Mouse (Mus musculus) CH12.LX (cell line): ENCODE measurements around the gene Odf3l2.

Experiments used
- CHD2 ChIP-seq: IDR thresholded peaks from 2 replicates; pipeline ENCODE4 v1.6.1; 2011; ENCODE audit warnings: low read length, improper control_type of control experiment
- CTCF ChIP-seq, 2 experiments: IDR thresholded peaks in 1 of 2; conservative IDR thresholded peaks in 1 of 2; 2 replicates each; pipeline ENCODE4 v1.5.1; 2011 to 2012; ENCODE audit warnings: low read depth in 2 of 2, low read length in 2 of 2, improper control_type of control experiment in 1 of 2, inconsistent platforms in 1 of 2, mild to moderate bottlenecking in 1 of 2, moderate library complexity in 1 of 2
- MAFK ChIP-seq: IDR thresholded peaks from 2 replicates; pipeline ENCODE4 v1.6.1; 2011; ENCODE audit warnings: low read length, improper control_type of control experiment; ENCODE audit not compliant: insufficient replicate concordance
- MAX ChIP-seq: IDR thresholded peaks from 2 replicates; pipeline ENCODE4 v1.6.1; 2011; ENCODE audit warnings: low read length, improper control_type of control experiment
- RAD21 ChIP-seq: IDR thresholded peaks from 2 replicates; pipeline ENCODE4 v1.6.1; 2011; ENCODE audit warnings: low read depth, mild to moderate bottlenecking, low read length, improper control_type of control experiment, moderate library complexity
- USF1 ChIP-seq: IDR thresholded peaks from 2 replicates; pipeline ENCODE4 v1.6.1; 2014; ENCODE audit warnings: low read depth, mild to moderate bottlenecking, inconsistent platforms, low read length, improper control_type of control experiment
- USF2 ChIP-seq: conservative IDR thresholded peaks from 2 replicates; pipeline ENCODE4 v1.6.1; 2011; ENCODE audit warnings: low read depth, low read length, improper control_type of control experiment

GRCm38 (mm10) chr10:79654946-79655395 lies 9.4 kb upstream of the Odf3l2 start:
- TF ChIP-seq CTCF (conservative IDR thresholded peaks at IDR 0.05 in 1 of 2, IDR thresholded peaks at IDR 0.05 in 1 of 2; ENCODE audit: low read depth in 2 of 2, low read length in 2 of 2) (no peak), USF1 (no peak), RAD21 (no peak), USF2 (no peak), CHD2 (no peak), MAX (no peak), MAFK (no peak)
